Mouse (Mus musculus) common myeloid progenitor, adult 5-6 weeks (primary cell): ENCODE measurements at regions not wholly inside any gene's neighbourhood (a gene's known extent, or its start where the extent isn't known, plus 50 kb on each side); places are given as distances from the start of the nearest gene placed in this dataset.

Source experiments
- ATAC-seq: replicated peaks from 2 replicates; pipeline ENCODE4 v1.8.0; 2016; ENCODE audit warnings: low read depth, mild to moderate bottlenecking, moderate TSS enrichment, inconsistent platforms; ENCODE audit not compliant: poor library complexity, severe bottlenecking

- ATAC-seq, result no peak
Measured at GRCm38 (mm10) chr9:74342176-74342575, 232.0 kb downstream of the Wdr72 start.

- ATAC-seq, result no peak
Measured at GRCm38 (mm10) chr9:74345027-74345426, 234.9 kb downstream of the Wdr72 start.

GRCm38 (mm10) chr9:74348776-74349175 lies 238.6 kb downstream of the Wdr72 start:
- ATAC-seq, result no peak

GRCm38 (mm10) chr9:74365930-74366438 lies 255.8 kb downstream of the Wdr72 start:
- no peak for ATAC-seq

- ATAC-seq, result no peak
Measured at GRCm38 (mm10) chr9:74376191-74376590, 266.0 kb downstream of the Wdr72 start.

- ATAC-seq, result no peak
Measured at GRCm38 (mm10) chr9:74377204-74377603, 267.0 kb downstream of the Wdr72 start.

- ATAC-seq, result no peak
Measured at GRCm38 (mm10) chr9:74384206-74384896, 274.2 kb downstream of the Wdr72 start.

GRCm38 (mm10) chr9:74425594-74425993 lies 315.4 kb downstream of the Wdr72 start:
- ATAC-seq, result 0 out of 2 replicates have a peak, but pooled peaks have one; percentile 32

GRCm38 (mm10) chr9:74449981-74450380 lies 339.8 kb downstream of the Wdr72 start:
- ATAC-seq, result no peak

GRCm38 (mm10) chr9:74461084-74461483 lies 350.9 kb downstream of the Wdr72 start:
- ATAC-seq, result no peak

GRCm38 (mm10) chr9:74476830-74477229 lies 366.7 kb downstream of the Wdr72 start:
- no peak for ATAC-seq

- ATAC-seq, result no peak
Measured at GRCm38 (mm10) chr9:74479273-74479672, 369.1 kb downstream of the Wdr72 start.

- ATAC-seq, result no peak
Measured at GRCm38 (mm10) chr9:74513887-74514286, 347.8 kb upstream of the Onecut1 start.

- no peak for ATAC-seq
Measured at GRCm38 (mm10) chr9:74528550-74528949, 333.2 kb upstream of the Onecut1 start.

- ATAC-seq, result peak; percentile 58; the same call in 1 of the 2 replicates
Measured at GRCm38 (mm10) chr9:74530317-74530716, 331.4 kb upstream of the Onecut1 start.

- no peak for ATAC-seq
Measured at GRCm38 (mm10) chr9:74530748-74531147, 331.0 kb upstream of the Onecut1 start.

GRCm38 (mm10) chr9:74531986-74532385 lies 329.7 kb upstream of the Onecut1 start:
- ATAC-seq, result no peak

- ATAC-seq, result no peak
Measured at GRCm38 (mm10) chr9:74534976-74535375, 326.7 kb upstream of the Onecut1 start.

GRCm38 (mm10) chr9:74556116-74556515 lies 305.6 kb upstream of the Onecut1 start:
- no peak for ATAC-seq

- no peak for ATAC-seq
Measured at GRCm38 (mm10) chr9:74592757-74593156, 269.0 kb upstream of the Onecut1 start.

GRCm38 (mm10) chr9:74593970-74594369 lies 267.8 kb upstream of the Onecut1 start:
- ATAC-seq, result no peak

- ATAC-seq, result no peak
Measured at GRCm38 (mm10) chr9:74604415-74604814, 257.3 kb upstream of the Onecut1 start.
